Mouse (Mus musculus): ENCODE measurements at regions not wholly inside any gene's neighbourhood (a gene's known extent, or its start where the extent isn't known, plus 50 kb on each side); places are given as distances from the start of the nearest gene placed in this dataset.

DNA sequence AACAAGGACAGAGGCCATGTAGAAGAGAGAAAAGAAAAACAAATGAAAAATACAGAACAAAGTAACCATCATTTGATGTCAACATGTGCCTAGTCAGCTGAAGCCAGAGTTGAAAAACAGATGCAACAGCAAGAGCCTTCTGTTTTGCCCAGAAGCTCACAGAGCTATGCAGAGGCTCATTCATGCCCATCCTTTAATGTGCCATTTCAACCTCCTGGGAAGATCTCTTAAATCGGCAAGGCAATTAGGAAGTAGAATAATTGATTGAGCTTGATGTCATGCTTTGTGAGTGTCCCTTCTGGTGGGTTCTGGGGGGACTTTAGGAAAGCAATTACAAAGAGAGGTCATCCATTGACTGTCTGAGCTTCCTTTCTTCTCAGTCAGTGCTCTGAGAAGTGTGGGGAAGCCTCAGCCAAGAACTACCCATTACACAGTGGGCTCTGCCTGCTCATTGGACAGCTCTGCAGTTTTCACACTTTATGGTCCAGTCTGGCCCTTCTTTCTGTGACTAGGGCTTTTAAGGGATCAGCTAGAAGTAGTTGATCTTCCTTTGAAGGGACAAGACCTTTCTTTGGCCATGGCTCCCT lies 240.2 kb downstream of the Kcne4 start:
- intact Hi-C loops (cut with DNase I): no loop called here
- no peak for DNase-seq

DNA sequence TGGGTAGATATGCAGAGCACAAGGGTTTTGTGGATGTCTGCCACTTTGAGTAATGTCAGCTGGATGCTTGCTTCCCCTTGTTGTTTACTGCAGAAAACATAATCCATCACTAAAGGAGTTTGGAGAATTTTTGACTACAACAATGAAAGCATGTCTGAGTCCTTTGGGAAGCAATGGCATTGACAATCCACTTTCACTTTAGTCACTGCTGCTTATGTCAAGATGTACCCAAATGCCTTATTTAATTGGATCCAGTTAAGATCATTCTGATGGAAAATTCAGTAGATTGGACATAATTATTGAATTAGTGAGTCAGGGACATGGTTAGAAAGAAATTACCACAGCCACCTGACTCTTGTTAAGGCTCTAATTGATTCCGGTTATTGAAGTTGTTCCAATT lies 263.7 kb downstream of the Kcne4 start:
- no peak for DNase-seq
- intact Hi-C loops (cut with DNase I): loop anchor here (10.0 kb wide), 1 partner anchor 355 kb away; no protein-coding TSS in a partner anchor

Data from heart, postnatal 36 days (tissue).